Comparison of ENCODE assay signal across 16 mouse cellular contexts in the genomic region with DNA sequence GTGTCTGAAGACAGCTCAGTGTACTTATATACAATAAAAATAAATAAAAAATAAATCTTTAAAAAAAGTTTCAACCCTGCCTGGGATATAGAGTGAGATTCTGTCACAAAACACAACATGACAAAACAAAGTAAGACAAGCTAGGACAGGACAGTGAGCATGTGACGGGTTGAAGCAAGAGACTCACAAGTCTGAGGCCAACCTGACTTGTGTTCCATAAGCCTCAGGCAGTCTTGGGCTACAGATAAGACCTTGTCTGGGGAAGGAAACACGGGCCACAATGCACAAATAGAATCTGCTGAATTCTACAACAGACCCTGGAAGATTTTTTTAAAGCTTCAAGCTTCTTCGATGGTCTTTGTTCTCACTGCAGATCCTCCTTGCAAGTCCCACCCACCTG.
"Had no signal": no experiment of that assay in that cellular context is flagged by ENCODE, and none has a peak within 500 bp of the region (broad histone marks: within the 10 kb centered on the region; RNA-seq: fewer than 3 reads in every experiment).

No protein-coding gene starts in this region.

- H3K27ac ChIP-seq: neural tube, embryonic 12.5 days; neural tube, embryonic 13.5 days; neural tube, embryonic 15.5 days; stomach, embryonic 15.5 days had no signal

- H3K9me3 ChIP-seq: neural tube, embryonic 12.5 days; neural tube, embryonic 13.5 days; neural tube, embryonic 15.5 days; stomach, embryonic 15.5 days had no signal

- H3K4me2 ChIP-seq: neural tube, embryonic 12.5 days; neural tube, embryonic 13.5 days; neural tube, embryonic 15.5 days; stomach, embryonic 15.5 days had no signal

- H3K9ac ChIP-seq: neural tube, embryonic 12.5 days; neural tube, embryonic 13.5 days; neural tube, embryonic 15.5 days; stomach, embryonic 15.5 days had no signal

- H3K4me3 ChIP-seq: neural tube, embryonic 12.5 days; neural tube, embryonic 13.5 days; neural tube, embryonic 15.5 days; stomach, embryonic 15.5 days had no signal

- H3K27me3 ChIP-seq: neural tube, embryonic 12.5 days; neural tube, embryonic 13.5 days; neural tube, embryonic 15.5 days; stomach, embryonic 15.5 days had no signal

- DNase-seq: retina, postnatal 1 day; right cerebral cortex, adult 18-20 months; right cerebral cortex, postnatal 14 days; right cerebral cortex, postnatal 25 days; right cerebral cortex, postnatal 4 days; spleen, adult 18-20 months; thymus, adult 18-20 months; thymus, adult 2 months; thymus, postnatal 14 days; thymus, postnatal 25 days; thymus, postnatal 36 days; thymus, postnatal 4 days had no signal
